Mouse (Mus musculus) heart, embryonic 10.5 days (tissue): ENCODE results near the gene Pdrg1. TPM values are rescaled to one million over a fixed set of nuclear protein-coding genes. Genes with fewer than 3 reads are reported as not detected.

Experiments
- DNase-seq: peaks from one replicate; pipeline ENCODE4 v3.0.0-alpha.2; 2017; ENCODE audit warnings: low spot score
- H3K27ac ChIP-seq: fragments of 300-500 bp; sonication (generic); 2 replicates; pipeline ENCODE4 v1.5.1; 2016; ENCODE audit warnings: mild to moderate bottlenecking
- H3K27me3 ChIP-seq: fragments of 300-500 bp; sonication (generic); 2 replicates; pipeline ENCODE4 v1.6.1; 2016; ENCODE audit warnings: mild to moderate bottlenecking; ENCODE audit not compliant: poor library complexity, insufficient read depth, severe bottlenecking
- H3K36me3 ChIP-seq: fragments of 300-500 bp; sonication (generic); 2 replicates; pipeline ENCODE4 v1.6.1; 2016; ENCODE audit warnings: mild to moderate bottlenecking, moderate library complexity
- H3K4me1 ChIP-seq: fragments of 300-500 bp; sonication (generic); 2 replicates; pipeline ENCODE4 v1.6.1; 2016; ENCODE audit warnings: mild to moderate bottlenecking
- H3K4me3 ChIP-seq: fragments of 300-500 bp; sonication (generic); 2 replicates; pipeline ENCODE4 v1.5.1; 2016; ENCODE audit warnings: mild to moderate bottlenecking, moderate library complexity
- H3K9me3 ChIP-seq: fragments of 300-500 bp; sonication (generic); 2 replicates; pipeline ENCODE4 v1.6.1; 2016; ENCODE audit warnings: mild to moderate bottlenecking, moderate library complexity
- WGBS: fragments of 180-500 bp; shearing (Covaris S2); methylation state at CpG from one replicate; pipeline ENCODE4 v1.1.7; 2016; 5-methylcytosine and 5-hydroxymethylcytosine counted together
- polyA plus RNA-seq: library from polyadenylated mRNA; unstranded; fragments of >200 nt; fragmentation: Nextera tagmentation; extraction: Ambion mirVana; gene quantifications from 2 replicates; pipeline ENCODE4 v1.2.1, GENCODE M21; 2016

The Pdrg1 gene
- polyA plus RNA-seq, 1 experiment from 2014 or later, result 94.4 TPM

DNA sequence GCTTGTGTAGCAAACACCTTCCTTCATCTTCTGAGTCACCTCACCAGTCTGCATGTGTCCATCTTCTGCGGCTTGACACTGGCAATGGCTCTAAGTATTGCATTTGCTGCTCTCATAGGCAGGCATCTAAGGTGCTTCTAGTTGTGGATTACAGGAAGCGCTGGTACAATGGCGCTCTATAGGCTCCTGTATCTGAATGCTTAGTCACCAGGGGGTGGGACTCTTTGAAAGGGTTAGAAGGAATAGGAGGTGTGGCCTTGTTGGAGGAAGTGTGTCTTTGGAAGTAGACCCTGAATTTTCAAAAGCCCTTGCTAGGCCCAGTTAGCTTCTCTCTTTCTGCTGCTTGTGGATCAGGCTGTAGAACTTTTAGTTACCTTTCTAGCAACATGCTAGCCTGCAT lies 5.9 kb upstream of the Pdrg1 start:
- H3K36me3 ChIP-seq, result no peaks in the 10 kb centered on the region
- no peak overlapping the region for H3K27ac ChIP-seq
- H3K4me3 ChIP-seq, result no peak overlapping the region
- peaks cover 43% of the 10 kb centered on the region for H3K27me3 ChIP-seq
- DNase-seq, result no peak
- 67% methylated on average over 3 of the region's 3 CpGs for WGBS
- H3K4me1 ChIP-seq, result no peaks in the 10 kb centered on the region
- H3K9me3 ChIP-seq, result no peaks in the 10 kb centered on the region

DNA sequence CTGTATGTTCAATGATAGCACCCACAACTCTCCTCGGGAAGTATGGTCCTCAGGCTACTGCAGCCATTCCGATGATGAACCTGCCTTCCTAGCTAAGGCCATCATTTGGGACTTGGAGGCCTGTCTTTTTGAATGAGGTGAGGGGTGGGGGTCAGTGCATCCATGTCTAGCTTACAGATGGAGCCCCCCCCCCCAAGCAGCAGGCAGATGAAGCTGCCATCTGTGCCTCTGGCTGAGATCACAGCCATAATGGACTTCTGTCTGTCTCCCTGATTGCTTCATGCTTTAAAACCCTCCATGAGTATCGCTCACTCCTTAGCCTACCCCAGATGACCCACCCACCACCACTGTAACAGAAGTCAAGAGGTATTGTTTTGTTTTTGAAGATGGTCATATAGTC lies 4.1 kb upstream of the Pdrg1 start:
- H3K27ac ChIP-seq, result no peak overlapping the region
- H3K4me1 ChIP-seq, result peaks cover 7% of the 10 kb centered on the region
- no peak for DNase-seq
- no peaks in the 10 kb centered on the region for H3K9me3 ChIP-seq
- no peaks in the 10 kb centered on the region for H3K36me3 ChIP-seq
- peaks cover 40% of the 10 kb centered on the region for H3K27me3 ChIP-seq
- WGBS, result 81% methylated on average over 3 of the region's 3 CpGs
- no peak overlapping the region for H3K4me3 ChIP-seq

DNA sequence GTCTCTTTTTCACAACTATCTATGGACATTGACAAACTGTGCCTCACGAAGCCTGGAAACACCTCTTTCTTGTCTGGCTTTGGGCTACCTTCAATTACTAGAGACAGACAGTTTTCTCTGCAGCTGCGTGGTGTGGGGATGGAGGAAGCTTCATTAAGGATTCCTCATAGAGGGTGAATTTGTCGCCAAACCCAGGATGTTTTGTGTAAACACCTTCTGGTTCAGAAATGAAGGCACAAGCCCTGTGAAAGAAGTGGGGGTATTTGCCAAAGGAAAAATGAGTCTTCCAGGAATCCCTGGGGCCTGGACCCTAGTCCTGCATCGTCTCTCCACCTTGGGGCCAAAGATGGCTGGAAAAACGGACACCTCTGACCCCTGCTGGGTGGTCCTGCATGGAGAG lies 1.6 kb upstream of the Pdrg1 start:
- H3K9me3 ChIP-seq, result no peaks in the 10 kb centered on the region
- peaks cover 20% of the 10 kb centered on the region for H3K36me3 ChIP-seq
- peaks cover 15% of the 10 kb centered on the region for H3K4me1 ChIP-seq
- no peak for DNase-seq
- 45% methylated on average over 5 of the region's 5 CpGs for WGBS
- H3K27ac ChIP-seq, result no peak overlapping the region
- H3K27me3 ChIP-seq, result peaks cover 37% of the 10 kb centered on the region
- H3K4me3 ChIP-seq, result no peak overlapping the region

DNA sequence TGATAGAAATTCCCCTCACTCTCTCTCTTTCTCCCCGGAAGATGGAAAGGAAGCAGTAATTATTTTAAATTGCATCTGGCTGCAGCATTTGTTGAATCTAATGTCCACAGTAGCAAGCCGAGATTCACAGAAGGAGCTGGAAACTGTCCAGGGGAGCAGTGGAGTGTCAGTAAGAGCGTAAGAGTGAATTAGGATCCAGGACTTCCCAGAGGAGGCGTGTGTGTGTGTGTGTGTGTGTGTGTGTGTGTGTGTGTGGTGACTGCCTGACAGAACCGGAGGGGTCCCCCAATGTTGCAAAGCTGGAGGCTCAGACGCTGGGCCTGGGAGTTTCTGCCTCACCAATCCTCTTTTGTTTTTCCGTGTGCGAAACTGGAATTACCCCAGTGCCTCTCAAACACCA lies 577 bp upstream of the Pdrg1 start:
- DNase-seq, result no peak
- Histone ChIP-seq H3K9me3 (no peaks in the 10 kb centered on the region), H3K27me3 (peaks cover 37% of the 10 kb centered on the region), H3K4me3 (no peak overlapping the region), H3K4me1 (peaks cover 15% of the 10 kb centered on the region), H3K27ac (no peak overlapping the region), H3K36me3 (peaks cover 28% of the 10 kb centered on the region)
- 50% methylated on average over 8 of the region's 8 CpGs for WGBS

DNA sequence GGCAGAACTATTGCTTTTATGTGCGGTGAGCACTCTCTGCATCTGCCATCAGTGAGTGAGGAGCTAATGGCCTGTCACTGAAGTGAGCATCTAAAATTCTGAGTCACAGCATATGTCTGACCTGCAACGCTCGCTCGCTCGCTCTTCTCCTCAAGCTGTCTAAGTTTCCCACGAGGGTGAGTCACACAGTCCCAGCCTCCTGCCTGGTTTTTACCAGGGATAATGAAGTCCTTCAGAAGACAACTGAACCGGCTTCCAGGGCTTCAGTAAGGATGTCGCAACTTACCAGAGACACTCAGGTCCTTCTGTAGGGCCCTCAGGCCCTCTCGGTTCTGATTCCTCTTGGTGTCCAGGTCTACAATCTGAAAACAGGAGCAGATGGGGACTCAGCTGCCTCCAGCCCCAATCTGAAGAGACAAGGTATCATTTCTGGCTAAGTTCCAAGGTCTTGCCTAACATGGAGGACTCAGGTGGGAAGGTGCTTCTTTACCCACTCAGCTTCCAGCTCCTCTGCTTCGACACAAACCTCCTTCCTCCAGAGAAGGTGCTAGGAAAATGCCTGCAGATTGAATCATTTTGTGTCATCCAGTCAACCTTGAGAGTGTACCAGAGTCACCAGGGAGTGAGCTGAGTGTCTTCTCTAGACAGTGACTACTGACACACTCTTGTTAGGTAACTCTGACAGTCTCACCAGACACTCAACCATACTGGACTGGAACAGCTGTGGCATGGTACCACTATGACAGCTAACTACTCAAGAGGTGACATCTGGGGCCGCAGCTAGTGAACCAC lies 1.3 kb downstream of the Pdrg1 start:
- H3K9me3 ChIP-seq, result no peaks in the 10 kb centered on the region
- H3K4me1 ChIP-seq, result peaks cover 15% of the 10 kb centered on the region
- H3K36me3 ChIP-seq, result peaks cover 46% of the 10 kb centered on the region
- H3K27me3 ChIP-seq, result peaks cover 30% of the 10 kb centered on the region
- DNase-seq, result no peak
- H3K27ac ChIP-seq, result no peak overlapping the region
- H3K4me3 ChIP-seq, result peak overlapping the region; percentile 89
- WGBS, result 90% methylated on average over 11 of the region's 11 CpGs

DNA sequence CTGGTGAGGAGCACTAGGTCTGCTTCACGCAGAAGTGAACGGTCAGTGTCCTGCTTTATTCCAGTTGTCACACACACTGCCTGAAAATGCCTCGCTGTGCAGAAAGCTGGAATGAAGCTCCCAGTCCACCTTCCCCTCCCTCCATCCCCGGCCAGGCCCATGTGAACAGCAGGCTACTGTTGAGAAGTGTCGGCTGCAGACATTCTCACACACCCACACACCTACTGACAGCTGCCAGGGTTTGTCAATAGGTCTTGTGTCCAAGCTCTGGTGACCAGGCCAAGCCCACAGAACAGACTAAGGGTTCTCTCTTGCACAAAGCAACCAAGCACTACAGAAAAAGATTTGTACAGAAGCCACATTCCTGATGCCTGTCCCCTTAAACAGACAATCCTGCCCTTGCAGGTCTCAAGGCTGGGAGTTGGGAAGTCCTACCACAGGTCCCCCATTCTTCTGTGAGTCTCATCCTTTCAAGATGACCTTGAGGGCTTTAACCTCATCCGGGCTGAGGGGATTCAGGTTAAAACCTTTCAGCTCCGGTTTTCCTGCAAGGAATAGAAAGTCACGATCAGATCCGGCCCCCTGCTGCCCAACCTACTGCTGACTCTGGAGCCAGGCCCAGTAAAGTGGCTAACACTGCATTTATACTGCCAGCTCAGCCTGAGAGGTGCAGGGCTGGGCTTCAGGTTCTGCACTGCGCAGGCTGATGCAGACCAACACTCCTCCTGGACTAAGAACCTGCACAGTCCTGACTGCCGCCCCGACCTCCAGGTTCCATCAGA lies 5.8 kb downstream of the Pdrg1 start:
- H3K36me3 ChIP-seq, result peaks cover 67% of the 10 kb centered on the region
- WGBS, result 85% methylated on average over 12 of the region's 12 CpGs

DNA sequence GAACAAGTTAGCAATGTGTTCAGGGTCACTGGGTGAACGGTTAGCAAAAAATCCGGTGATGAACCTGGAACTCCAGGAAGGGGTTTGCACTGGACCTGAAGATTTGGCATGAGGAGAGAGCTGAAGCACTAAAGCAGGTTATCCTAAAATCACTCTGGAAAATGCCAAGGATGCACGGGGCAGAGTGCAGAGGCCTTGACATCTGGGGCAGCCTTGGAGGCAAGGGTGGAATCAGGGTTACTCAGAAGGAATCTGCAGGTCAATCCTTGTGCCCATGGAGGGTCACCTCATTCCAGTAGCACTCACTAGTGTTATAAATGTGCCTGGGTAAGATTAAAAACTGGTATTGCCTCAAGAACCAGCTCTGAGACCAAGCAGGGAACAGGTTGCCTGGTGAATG lies 9.2 kb downstream of the Pdrg1 start:
- no peak for DNase-seq
- Histone ChIP-seq H3K27me3 (peaks cover 10% of the 10 kb centered on the region; the same call in 1 of the 2 replicates), H3K27ac (no peak overlapping the region), H3K4me1 (no peaks in the 10 kb centered on the region), H3K36me3 (peaks cover 40% of the 10 kb centered on the region), H3K9me3 (no peaks in the 10 kb centered on the region), H3K4me3 (no peak overlapping the region)
- WGBS, result 85% methylated on average over 3 of the region's 3 CpGs

More for the DNA sequence above, 5.8 kb downstream of the Pdrg1 start:
- DNase-seq, result no peak
- no peaks in the 10 kb centered on the region for H3K9me3 ChIP-seq
- no peak overlapping the region for H3K4me3 ChIP-seq
- peaks cover 8% of the 10 kb centered on the region for H3K4me1 ChIP-seq
- no peaks in the 10 kb centered on the region; the same call in 1 of the 2 replicates for H3K27me3 ChIP-seq
- H3K27ac ChIP-seq, result no peak overlapping the region

DNA sequence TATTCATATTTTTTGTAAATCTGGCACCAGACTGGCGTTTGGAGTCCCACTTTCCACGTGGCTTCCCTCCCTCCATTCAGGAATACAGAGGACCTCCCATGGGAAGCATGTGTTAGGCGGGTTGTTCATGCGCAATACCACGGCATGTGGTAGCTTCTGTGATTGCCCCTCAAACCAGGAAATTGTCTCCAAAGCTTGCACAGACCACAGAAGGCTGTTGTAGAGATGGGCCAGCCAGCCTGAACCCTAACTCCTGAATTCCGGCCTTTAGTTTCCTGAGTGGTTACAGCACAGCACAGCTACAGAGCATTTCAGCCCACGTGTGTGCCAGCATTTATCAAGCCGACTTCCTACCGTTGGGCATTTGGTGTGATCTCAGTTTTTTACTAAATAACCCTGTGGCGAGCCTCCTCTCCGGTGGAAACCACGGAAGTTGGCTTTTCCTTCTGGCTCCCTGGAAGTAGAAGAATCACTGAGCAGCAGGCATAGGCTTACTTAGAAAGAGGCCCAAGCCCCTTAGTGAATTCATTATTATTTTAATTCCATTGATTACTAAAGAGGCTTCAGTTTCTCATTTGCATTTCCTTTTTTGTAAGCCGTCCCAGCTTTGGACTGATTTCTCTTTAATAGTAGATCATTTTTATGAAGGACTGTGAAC lies 11.4 kb downstream of the Pdrg1 start:
- 65% methylated on average over 13 of the region's 13 CpGs for WGBS
- Histone ChIP-seq H3K4me3 (no peak overlapping the region), H3K27ac (no peak overlapping the region), H3K9me3 (no peaks in the 10 kb centered on the region), H3K4me1 (no peaks in the 10 kb centered on the region), H3K36me3 (peaks cover 20% of the 10 kb centered on the region), H3K27me3 (peaks cover 10% of the 10 kb centered on the region; the same call in 1 of the 2 replicates)
- no peak for DNase-seq

DNA sequence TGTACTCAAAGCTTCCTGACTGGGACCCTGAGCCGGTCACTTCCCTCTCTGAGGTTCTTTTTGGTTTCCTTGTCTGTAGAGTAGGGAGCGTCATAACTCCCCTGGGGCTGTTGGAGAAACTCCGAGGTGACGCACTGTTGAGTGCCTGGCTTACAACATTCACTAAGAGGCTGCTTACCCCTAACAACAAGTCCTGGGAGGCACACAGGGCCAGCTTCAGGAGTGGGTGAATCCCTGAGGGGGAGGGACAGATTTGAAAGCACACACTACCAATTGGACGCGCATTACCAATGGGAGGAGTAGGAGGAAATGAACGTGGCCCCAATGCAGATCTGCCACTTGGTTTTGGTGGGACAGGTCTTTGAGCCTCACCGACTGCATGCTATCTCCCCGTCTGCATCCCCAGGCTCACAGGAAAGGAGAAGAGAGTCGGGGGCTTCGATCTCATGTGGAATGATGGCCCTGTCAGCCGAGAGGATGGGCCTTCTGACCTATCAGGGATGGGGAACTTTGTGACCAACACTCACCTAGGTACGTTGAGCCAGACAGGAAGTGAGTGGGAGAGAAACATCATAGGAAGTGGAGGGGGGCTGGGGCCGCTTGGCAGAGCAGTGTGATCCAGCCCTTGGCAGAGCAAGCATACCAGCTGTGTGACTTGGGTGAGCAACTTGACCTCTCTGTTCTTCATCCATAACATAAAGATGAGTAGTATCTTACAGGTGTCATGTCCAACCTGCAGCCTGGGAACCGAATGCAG lies 12.6 kb downstream of the Pdrg1 start:
- WGBS, result 80% methylated on average over 15 of the region's 15 CpGs
- H3K4me3 ChIP-seq, result no peak overlapping the region
- H3K4me1 ChIP-seq, result no peaks in the 10 kb centered on the region
- no peak for DNase-seq
- peaks cover 8% of the 10 kb centered on the region for H3K36me3 ChIP-seq
- peaks cover 10% of the 10 kb centered on the region; the same call in 1 of the 2 replicates for H3K27me3 ChIP-seq
- no peak overlapping the region for H3K27ac ChIP-seq
- no peaks in the 10 kb centered on the region for H3K9me3 ChIP-seq

DNA sequence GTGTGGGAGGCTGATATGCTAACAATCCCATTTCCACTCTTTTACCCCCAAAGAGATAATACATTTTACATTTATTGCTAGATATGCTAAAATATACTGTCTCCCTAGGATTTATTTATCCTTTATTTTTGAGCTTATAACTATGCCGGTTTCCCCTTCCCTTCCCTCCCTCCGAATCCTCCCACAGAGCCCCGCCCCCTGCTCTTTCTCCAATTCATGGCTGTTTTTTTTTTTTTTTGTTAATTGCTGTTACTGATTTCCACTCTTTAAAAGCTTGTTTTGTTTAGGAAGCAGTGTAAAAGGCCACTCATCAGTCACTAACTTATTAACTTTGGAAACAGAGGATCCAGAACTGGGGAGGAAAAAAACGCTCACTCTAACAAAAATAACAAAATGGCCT lies 18.2 kb downstream of the Pdrg1 start:
- Histone ChIP-seq H3K27me3 (0 out of 2 replicates have a peak, but pooled peaks cover 2% of the 10 kb centered on the region), H3K4me3 (no peak overlapping the region), H3K36me3 (no peaks in the 10 kb centered on the region), H3K4me1 (peaks cover under 1% of the 10 kb centered on the region; the same call in 1 of the 2 replicates), H3K9me3 (no peaks in the 10 kb centered on the region), H3K27ac (no peak overlapping the region)
- 58% methylated on average over 4 of the region's 4 CpGs for WGBS
- no peak for DNase-seq

DNA sequence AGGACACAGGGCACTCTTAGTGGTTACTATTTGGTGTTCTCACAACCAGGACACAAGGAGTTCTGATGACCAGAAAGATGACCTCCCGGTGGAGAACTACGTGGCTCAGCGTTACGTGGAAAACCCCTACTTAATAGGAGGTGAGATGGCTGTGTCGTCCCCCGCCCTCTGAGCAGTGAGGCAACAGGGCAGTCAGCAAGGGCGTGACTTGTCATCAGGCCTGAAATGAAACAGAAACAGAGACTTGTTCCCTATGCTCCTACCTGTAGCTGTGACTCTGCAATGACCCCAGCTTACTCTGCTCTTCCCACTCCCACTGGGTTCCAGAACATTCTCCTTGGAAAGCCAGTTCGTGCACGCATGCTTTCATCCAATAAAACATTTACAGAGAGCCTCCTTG lies 23.7 kb downstream of the Pdrg1 start:
- WGBS, result 62% methylated on average over 9 of the region's 9 CpGs
- Histone ChIP-seq H3K27ac (no peak overlapping the region), H3K36me3 (no peaks in the 10 kb centered on the region)

DNA sequence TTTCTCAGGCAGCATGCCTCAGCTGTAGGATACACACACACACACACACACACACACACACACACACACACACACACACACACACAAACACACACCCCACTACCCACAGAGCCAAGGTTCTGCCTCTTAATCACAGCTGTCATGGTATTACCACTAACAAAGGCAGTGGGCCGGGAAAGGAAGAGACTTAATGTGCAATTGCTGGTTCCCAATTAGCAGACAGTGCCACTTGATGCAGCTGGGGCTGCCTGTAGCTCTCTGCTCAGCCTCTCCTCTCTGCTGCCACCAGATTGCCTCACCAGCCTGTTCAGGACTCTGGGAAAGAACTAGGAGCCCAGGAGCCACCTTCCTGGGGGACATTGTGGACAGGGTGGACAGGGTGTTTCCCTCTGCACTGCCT lies 29.6 kb downstream of the Pdrg1 start:
- H3K36me3 ChIP-seq, result no peaks in the 10 kb centered on the region
- WGBS, result 76% methylated on average over 1 of the region's 1 CpGs
- no peak for DNase-seq

More for the DNA sequence above, 23.7 kb downstream of the Pdrg1 start:
- DNase-seq, result no peak
- H3K27me3 ChIP-seq, result peaks cover 23% of the 10 kb centered on the region; the same call in 1 of the 2 replicates
- H3K9me3 ChIP-seq, result no peaks in the 10 kb centered on the region
- no peak overlapping the region for H3K4me3 ChIP-seq
- peaks cover 7% of the 10 kb centered on the region for H3K4me1 ChIP-seq

More for the DNA sequence above, 29.6 kb downstream of the Pdrg1 start:
- H3K27ac ChIP-seq, result no peak overlapping the region
- no peak overlapping the region for H3K4me3 ChIP-seq
- H3K4me1 ChIP-seq, result peaks cover 4% of the 10 kb centered on the region; the same call in 1 of the 2 replicates
- no peaks in the 10 kb centered on the region for H3K9me3 ChIP-seq
- peaks cover 25% of the 10 kb centered on the region; the same call in 1 of the 2 replicates for H3K27me3 ChIP-seq
